Mouse (Mus musculus): ENCODE measurements around the gene Creb5.

GRCm38 (mm10) chr6:53572456-53572855 is 285.4 kb downstream of the Creb5 start:
- no peak for TF ChIP-seq POLR2A (IDR thresholded peaks at IDR 0.05; ENCODE audit: insufficient read depth, low read length)
- TF ChIP-seq EP300 (IDR thresholded peaks at IDR 0.05; ENCODE audit: insufficient read depth, low read depth, low read length), result no peak
- no peak for TF ChIP-seq CTCF (IDR thresholded peaks at IDR 0.05; ENCODE audit: low read depth, low read length)

Data from ES-Bruce4 (cell line).